Mouse (Mus musculus): ENCODE data around the gene Cttn.

Gene Cttn

DNA sequence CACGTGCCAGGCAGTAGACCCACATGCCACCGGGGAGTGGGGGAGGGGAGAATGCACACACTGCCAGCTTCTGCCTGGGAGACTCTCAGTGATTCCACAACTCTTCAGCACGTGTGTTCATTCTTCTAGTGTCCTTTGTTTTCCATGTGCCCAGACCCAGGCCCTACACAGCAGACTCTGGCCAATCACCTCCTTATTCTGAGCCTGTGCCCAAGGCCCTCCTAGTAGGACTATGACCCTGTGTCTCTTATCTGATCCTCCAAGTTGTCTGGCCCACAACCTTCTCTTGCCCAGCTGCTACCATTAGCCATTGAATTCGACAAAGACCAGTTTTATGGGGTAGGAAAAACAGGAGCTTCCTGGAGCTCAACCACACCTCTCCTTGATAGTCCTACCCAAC, 68.3 kb downstream of the Cttn start:
- DNase-seq (ENCODE audit: low read depth, low spot score), result no peak

DNA sequence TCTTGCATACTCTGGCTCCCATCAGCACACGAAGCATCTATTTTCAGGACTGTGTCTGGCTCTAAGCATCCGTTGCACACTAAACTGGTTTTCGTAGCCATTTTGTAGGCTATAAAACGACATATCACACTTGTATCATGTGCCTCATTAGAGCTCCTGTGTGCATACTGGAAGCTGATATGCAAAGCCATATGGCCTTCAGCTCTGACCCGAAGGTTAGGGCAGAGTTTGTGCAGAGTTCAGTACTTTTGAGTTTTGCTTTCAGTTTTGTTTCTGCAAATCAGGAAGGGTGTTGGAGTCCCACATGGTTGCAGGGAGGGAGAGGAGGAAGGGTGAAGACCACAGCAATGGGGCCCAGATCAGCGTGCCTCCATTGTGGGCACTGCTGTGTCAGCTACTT, 79.1 kb downstream of the Cttn start:
- no peak for DNase-seq (ENCODE audit: low read depth, low spot score)

DNA sequence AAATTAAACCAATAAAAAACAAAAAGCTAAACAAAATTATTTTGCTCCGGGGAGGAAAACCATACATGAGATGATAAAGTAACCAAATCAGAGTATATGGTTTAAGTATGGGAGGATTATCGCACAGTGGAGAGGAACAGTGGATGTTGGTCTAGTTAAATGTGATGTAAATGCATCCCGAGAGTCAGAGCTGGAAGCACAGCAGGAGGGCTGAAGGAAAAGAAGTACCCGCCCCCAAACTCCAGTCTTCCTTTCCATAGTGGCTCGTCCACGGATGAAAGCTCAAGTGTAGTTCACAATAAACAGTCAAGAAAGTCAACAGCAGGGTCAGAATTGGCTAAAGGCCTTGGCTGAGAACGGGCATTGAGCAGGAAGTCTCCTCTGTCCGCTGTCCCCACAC, 80.1 kb downstream of the Cttn start:
- DNase-seq (ENCODE audit: low read depth, low spot score), result no peak

DNA sequence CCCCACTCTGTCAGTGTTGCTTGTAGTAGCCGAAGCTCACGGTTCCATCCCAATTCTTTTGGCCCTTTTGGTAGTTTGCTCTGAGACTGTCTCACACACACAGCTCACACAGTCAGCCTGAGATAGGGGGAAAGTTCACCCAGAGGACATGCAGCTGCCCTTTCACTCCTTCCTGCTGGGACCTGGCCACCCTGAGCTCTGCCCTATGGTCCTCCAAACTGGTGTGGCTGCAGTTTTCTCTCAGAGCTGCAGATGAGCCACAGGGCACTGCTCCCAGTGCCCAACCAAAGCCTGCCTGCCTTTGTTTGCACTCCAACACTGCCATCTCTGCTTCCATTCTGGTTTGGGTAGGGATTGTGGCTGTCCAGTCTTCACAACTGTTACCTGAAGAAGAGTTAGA, 81.1 kb downstream of the Cttn start:
- DNase-seq (ENCODE audit: low read depth, low spot score), result no peak

DNA sequence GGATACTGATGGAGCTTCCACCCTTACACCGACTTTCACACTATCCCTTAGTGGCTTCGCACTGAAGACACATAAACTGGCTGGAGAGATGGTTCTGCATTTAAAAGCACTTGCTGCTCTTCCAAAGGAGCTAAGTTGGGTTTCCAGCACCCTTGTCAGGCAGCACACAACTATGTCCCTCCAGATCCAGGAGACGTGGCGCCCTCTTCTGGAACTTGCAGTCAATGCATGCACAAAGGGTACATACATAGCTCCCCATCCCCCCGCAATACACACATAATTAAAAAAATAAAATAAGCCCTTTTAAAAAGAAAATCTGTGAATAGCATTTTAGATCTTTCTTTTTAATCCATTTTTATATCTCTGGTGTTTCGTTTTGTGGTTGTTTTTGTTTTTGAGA, 83.3 kb downstream of the Cttn start:
- DNase-seq (ENCODE audit: low read depth, low spot score), result no peak

Data from c-Kit-negative CD71-positive TER-119-positive erythroid progenitor cells, embryonic 14.5 days (primary cell).